Mouse (Mus musculus) urinary bladder, postnatal 25 days (tissue): Measurements from ENCODE around the gene Srp54a.
A peak's percentile ranks its signal among the peaks of the same experiment; 100 is the strongest.
"Not testable (repeated sequence)": the region's sequence is repeated elsewhere in the genome, so short reads cannot be mapped to it uniquely, and the experiment has no call there.

Experiments used
- DNase-seq: peaks from one replicate; pipeline ENCODE4 v3.0.0; 2022; ENCODE audit warnings: low spot score

Gene Srp54a

GRCm38 (mm10) chr12:55079726-55080600 is at the start of gene Srp54a, which contains the start of gene 2700097O09Rik:
Gene Srp54a (plus strand): TSS chr12:55080262.
Gene 2700097O09Rik (minus strand): TSS chr12:55080110.
- peak; percentile 92 for DNase-seq

- DNase-seq = no peak
Observed at GRCm38 (mm10) chr12:55041011-55041410, 39.1 kb upstream of the Srp54a start.

- DNase-seq = no peak
Observed at GRCm38 (mm10) chr12:55049731-55050353, 30.2 kb upstream of the Srp54a start.

- no peak for DNase-seq
Observed at GRCm38 (mm10) chr12:55051210-55052173, 28.6 kb upstream of the Srp54a start.

- DNase-seq = no peak
Observed at GRCm38 (mm10) chr12:55053267-55053666, 26.8 kb upstream of the Srp54a start.

- no peak for DNase-seq
Observed at GRCm38 (mm10) chr12:55054551-55055241, 25.4 kb upstream of the Srp54a start.

GRCm38 (mm10) chr12:55056703-55057102 is 23.4 kb upstream of the Srp54a start:
- DNase-seq = no peak

- no peak for DNase-seq
Observed at GRCm38 (mm10) chr12:55058865-55059615, 21.0 kb upstream of the Srp54a start.

- no peak for DNase-seq
Observed at GRCm38 (mm10) chr12:55059812-55060211, 20.2 kb upstream of the Srp54a start.

- no peak for DNase-seq
Observed at GRCm38 (mm10) chr12:55060212-55060898, 19.7 kb upstream of the Srp54a start.

- no peak for DNase-seq
Observed at GRCm38 (mm10) chr12:55061006-55061405, 19.1 kb upstream of the Srp54a start.

- DNase-seq = no peak
Observed at GRCm38 (mm10) chr12:55062141-55062540, 17.9 kb upstream of the Srp54a start.

GRCm38 (mm10) chr12:55072495-55072894 is 7.6 kb upstream of the Srp54a start:
- DNase-seq = no peak

- DNase-seq = no peak
Observed at GRCm38 (mm10) chr12:55073686-55074085, 6.4 kb upstream of the Srp54a start.

GRCm38 (mm10) chr12:55075296-55075695 is 4.8 kb upstream of the Srp54a start:
- no peak for DNase-seq

GRCm38 (mm10) chr12:55078706-55079105 is 1.4 kb upstream of the Srp54a start:
- DNase-seq = not testable (repeated sequence)

GRCm38 (mm10) chr12:55080601-55080942 is 510 bp downstream of the Srp54a start:
- DNase-seq = not testable (repeated sequence)

- DNase-seq = not testable (repeated sequence)
Observed at GRCm38 (mm10) chr12:55092127-55092526, 12.1 kb downstream of the Srp54a start.

GRCm38 (mm10) chr12:55112616-55113015 is 32.6 kb downstream of the Srp54a start:
- DNase-seq = not testable (repeated sequence)

GRCm38 (mm10) chr12:55124242-55124641 is 44.2 kb downstream of the Srp54a start, which contains the start of gene Fam177a:
Gene Fam177a (plus strand): TSS chr12:55124469.
- not testable (repeated sequence) for DNase-seq
